Mouse (Mus musculus) CH12.LX (cell line): ENCODE results near the gene Pex3. TPM values are rescaled to one million over a fixed set of nuclear protein-coding genes. Genes with fewer than 3 reads are reported as not detected.

ENCODE experiments used
- DNase-seq: peaks from one replicate; pipeline ENCODE4 v3.0.0-alpha.2; 2013; ENCODE audit errors: extremely low read depth
- H3K27ac ChIP-seq: 2 replicates; pipeline ENCODE4 v1.5.1; 2012; ENCODE audit warnings: low read depth, mild to moderate bottlenecking, control low read depth, moderate library complexity; ENCODE audit not compliant: insufficient read depth
- H3K27me3 ChIP-seq: replicated peaks from 2 replicates; pipeline ENCODE3; 2012; ENCODE audit warnings: inconsistent platforms
- H3K36me3 ChIP-seq, 2 experiments: replicated peaks in 1 of 2; 2 replicates each; pipeline versions ENCODE3 to v1.6.1; 2012; ENCODE audit warnings: inconsistent platforms in 1 of 2, low read length in 1 of 2, mild to moderate bottlenecking in 1 of 2, mixed read lengths in 1 of 2, moderate library complexity in 1 of 2; ENCODE audit not compliant: control insufficient read depth in 1 of 2, insufficient read depth in 1 of 2
- H3K4me1 ChIP-seq, 2 experiments: 2 replicates each; pipeline ENCODE4 v1.6.1; 2012; ENCODE audit warnings: inconsistent platforms in 1 of 2, moderate library complexity in 1 of 2; ENCODE audit not compliant: insufficient read depth in 2 of 2, control insufficient read depth in 1 of 2
- H3K4me2 ChIP-seq: 2 replicates; pipeline ENCODE4 v1.6.1; 2012; ENCODE audit warnings: low read depth, mild to moderate bottlenecking, control low read depth; ENCODE audit not compliant: poor library complexity, insufficient read depth, severe bottlenecking
- H3K4me3 ChIP-seq, 3 experiments: fragments of 150-350 bp in 1 of 3; sonication (generic) in 1 of 3; replicated peaks in 1 of 3; 2 replicates each; pipeline versions ENCODE3 to v1.5.1; 2011 to 2012; ENCODE audit warnings: low read depth in 2 of 3, low read length in 2 of 3, mild to moderate bottlenecking in 2 of 3, moderate library complexity in 2 of 3, control low read depth in 1 of 3, improper control_type of control experiment in 1 of 3, inconsistent platforms in 1 of 3, mixed read lengths in 1 of 3; ENCODE audit not compliant: poor library complexity in 1 of 3
- H3K79me2 ChIP-seq: replicated peaks from 2 replicates; pipeline ENCODE4 v1.6.1; 2012; ENCODE audit warnings: mild to moderate bottlenecking, moderate library complexity; ENCODE audit not compliant: control insufficient read depth, poor library complexity, insufficient read depth, severe bottlenecking; ENCODE audit errors: extremely low read depth
- H3K9ac ChIP-seq: 2 replicates; pipeline ENCODE4 v1.6.1; 2012; ENCODE audit warnings: low read depth, mild to moderate bottlenecking, control low read depth, moderate library complexity; ENCODE audit not compliant: insufficient read depth
- H3K9me3 ChIP-seq: replicated peaks from 2 replicates; pipeline ENCODE3; 2012; ENCODE audit warnings: low read length, inconsistent platforms, mixed read lengths
- BHLHE40 ChIP-seq: IDR thresholded peaks from 2 replicates; pipeline ENCODE4 v1.6.1; 2011; ENCODE audit warnings: mild to moderate bottlenecking, low read depth, low read length, improper control_type of control experiment
- CHD2 ChIP-seq: IDR thresholded peaks from 2 replicates; pipeline ENCODE4 v1.6.1; 2011; ENCODE audit warnings: low read length, improper control_type of control experiment
- CTCF ChIP-seq, 2 experiments: IDR thresholded peaks in 1 of 2; conservative IDR thresholded peaks in 1 of 2; 2 replicates each; pipeline ENCODE4 v1.5.1; 2011 to 2012; ENCODE audit warnings: low read depth in 2 of 2, low read length in 2 of 2, improper control_type of control experiment in 1 of 2, inconsistent platforms in 1 of 2, mild to moderate bottlenecking in 1 of 2, moderate library complexity in 1 of 2
- ELF1 ChIP-seq: IDR thresholded peaks from 2 replicates; pipeline ENCODE4 v1.6.1; 2014; ENCODE audit warnings: low read depth, mild to moderate bottlenecking, inconsistent platforms, low read length, improper control_type of control experiment
- ETS1 ChIP-seq: conservative IDR thresholded peaks from 2 replicates; pipeline ENCODE4 v1.6.1; 2012; ENCODE audit warnings: low read depth, mild to moderate bottlenecking, inconsistent platforms, low read length, improper control_type of control experiment, moderate library complexity
- HCFC1 ChIP-seq: IDR thresholded peaks from 2 replicates; pipeline ENCODE4 v1.6.1; 2012; ENCODE audit warnings: low read depth, mild to moderate bottlenecking, inconsistent platforms, low read length, improper control_type of control experiment
- IRF4 ChIP-seq: IDR thresholded peaks from 2 replicates; pipeline ENCODE4 v1.6.1; 2014; ENCODE audit warnings: low read depth, mild to moderate bottlenecking, inconsistent platforms, low read length, improper control_type of control experiment
- JUND ChIP-seq: conservative IDR thresholded peaks from 2 replicates; pipeline ENCODE4 v1.6.1; 2011; ENCODE audit warnings: low read depth, low read length, improper control_type of control experiment
- KAT2A ChIP-seq: IDR thresholded peaks from 2 replicates; pipeline ENCODE4 v1.6.1; 2012; ENCODE audit warnings: low read length, improper control_type of control experiment, inconsistent platforms; ENCODE audit not compliant: insufficient replicate concordance
- MAZ ChIP-seq: IDR thresholded peaks from 2 replicates; pipeline ENCODE4 v1.6.1; 2012; ENCODE audit warnings: low read depth, mild to moderate bottlenecking, inconsistent platforms, low read length, improper control_type of control experiment, moderate library complexity
- MEF2A ChIP-seq: IDR thresholded peaks from 2 replicates; pipeline ENCODE4 v1.6.1; 2014; ENCODE audit warnings: low read depth, mild to moderate bottlenecking, inconsistent platforms, low read length, improper control_type of control experiment, borderline replicate concordance
- MXI1 ChIP-seq: IDR thresholded peaks from 2 replicates; pipeline ENCODE4 v1.6.1; 2011; ENCODE audit warnings: mild to moderate bottlenecking, low read depth, low read length, improper control_type of control experiment
- MYC ChIP-seq: IDR thresholded peaks from 2 replicates; pipeline ENCODE4 v1.6.1; 2011; ENCODE audit warnings: low read depth, mild to moderate bottlenecking, improper control_type of control experiment, low read length
- NELFE ChIP-seq: IDR thresholded peaks from 2 replicates; pipeline ENCODE4 v1.6.1; 2011; ENCODE audit warnings: low read depth, low read length, improper control_type of control experiment
- PAX5 ChIP-seq: IDR thresholded peaks from 2 replicates; pipeline ENCODE4 v1.6.1; 2012; ENCODE audit warnings: low read length, inconsistent platforms, mixed read lengths
- POLR2AphosphoS2 ChIP-seq: IDR thresholded peaks from 2 replicates; pipeline ENCODE4 v1.6.1; 2011; ENCODE audit warnings: low read depth, low read length, improper control_type of control experiment
- RAD21 ChIP-seq: IDR thresholded peaks from 2 replicates; pipeline ENCODE4 v1.6.1; 2011; ENCODE audit warnings: low read depth, mild to moderate bottlenecking, low read length, improper control_type of control experiment, moderate library complexity
- RCOR1 ChIP-seq: conservative IDR thresholded peaks from 2 replicates; pipeline ENCODE4 v1.6.1; 2012; ENCODE audit warnings: low read depth, mild to moderate bottlenecking, inconsistent platforms, low read length, improper control_type of control experiment
- SIN3A ChIP-seq: IDR thresholded peaks from 2 replicates; pipeline ENCODE4 v1.6.1; 2012; ENCODE audit warnings: low read length, improper control_type of control experiment, inconsistent platforms
- TCF12 ChIP-seq: IDR thresholded peaks from 2 replicates; pipeline ENCODE4 v1.6.1; 2014; ENCODE audit warnings: low read depth, mild to moderate bottlenecking, inconsistent platforms, low read length, improper control_type of control experiment
- UBTF ChIP-seq: IDR thresholded peaks from 2 replicates; pipeline ENCODE4 v1.6.1; 2012; ENCODE audit warnings: low read depth, mild to moderate bottlenecking, inconsistent platforms, low read length, improper control_type of control experiment, moderate library complexity
- ZC3H11A ChIP-seq: IDR thresholded peaks from 2 replicates; pipeline ENCODE4 v1.6.1; 2012; ENCODE audit warnings: low read depth, mild to moderate bottlenecking, inconsistent platforms, low read length, improper control_type of control experiment
- ZKSCAN1 ChIP-seq: IDR thresholded peaks from 2 replicates; pipeline ENCODE4 v1.6.1; 2012; ENCODE audit warnings: low read depth, inconsistent platforms, low read length, improper control_type of control experiment, borderline replicate concordance
- dilution Hi-C: fragments of 300-500 bp; cut with MboI; formaldehyde crosslinking; loops from 2 replicates; pipeline ENCODE4 v1.14.3; 2020; ENCODE audit warnings: low sequenced_read_pairs; ENCODE audit not compliant: extremely low pct_unique_long_range_greater_than_20kb, extremely low pct_ligation_motif_present
- in situ Hi-C: fragments of 300-500 bp; cut with MboI; formaldehyde crosslinking; loops from 3 replicates; pipeline ENCODE4 v1.14.3; 2019; ENCODE audit warnings: low sequenced_read_pairs, low pct_ligation_motif_present, low pct_unique_long_range_greater_than_20kb, mixed read lengths
- polyA plus RNA-seq: library from polyadenylated mRNA; unstranded; fragments of >175 nt; gene quantifications from 2 replicates; pipeline ENCODE4 v1.2.1, GENCODE M21; 2012; ENCODE audit warnings: low read depth; ENCODE audit not compliant: insufficient read length
- total RNA-seq, 2 experiments: library from RNA; depleted of rRNA; stranded (reverse); fragments of 300-350 nt in 1 of 2; fragments of >200 nt in 1 of 2; gene quantifications; 2 replicates each; pipeline ENCODE4 v1.2.3; 2012 to 2014

The Pex3 gene
- total and polyA plus RNA-seq, 3 experiments, result 14.6 to 34.9 (median 24.9) TPM

DNA sequence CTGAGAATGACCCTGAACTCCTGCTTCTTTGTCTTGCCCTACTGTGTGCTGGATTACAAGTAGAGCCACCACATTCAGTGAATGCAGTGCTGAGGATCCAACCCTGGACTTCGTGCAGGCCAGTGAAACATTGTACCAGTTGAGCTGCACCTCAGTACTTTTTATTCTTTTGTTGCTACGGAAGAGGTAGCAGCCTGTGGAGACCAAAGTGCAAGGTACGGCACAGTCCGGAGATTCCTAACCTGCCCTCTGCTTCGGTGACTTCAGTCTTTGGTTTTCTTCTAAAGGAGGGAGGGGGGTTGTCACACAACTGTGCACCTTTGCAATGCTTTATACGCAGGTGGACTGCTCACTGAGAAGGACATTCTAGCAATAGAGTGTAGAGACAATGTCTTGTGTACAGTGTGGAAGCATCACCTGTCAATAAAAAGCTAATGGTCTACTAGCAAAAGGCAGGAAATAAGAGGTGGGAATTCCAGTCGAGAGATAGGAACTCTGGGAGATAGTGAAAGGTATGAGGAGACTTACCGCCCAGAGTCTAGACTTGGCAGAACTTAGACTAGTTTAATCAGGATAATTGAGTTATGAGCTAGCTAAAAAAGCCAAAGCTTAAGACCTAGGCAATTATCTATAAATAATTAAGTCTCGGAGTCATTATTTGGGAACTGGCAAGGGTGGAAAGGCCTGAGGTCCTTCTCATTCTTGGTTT, 58.8 kb downstream of the Pex3 start:
- Histone ChIP-seq H3K9ac (no peak overlapping the region), H3K79me2 (no peaks in the 10 kb centered on the region), H3K9me3 (no peaks in the 10 kb centered on the region), H3K27me3 (no peaks in the 10 kb centered on the region), H3K4me3 (no peak overlapping the region), H3K4me1 (no peaks in the 10 kb centered on the region), H3K36me3 (no peaks in the 10 kb centered on the region), H3K4me2 (no peak overlapping the region), H3K27ac (no peak overlapping the region)
- no peak for DNase-seq
- TF ChIP-seq PAX5 (no peak), MEF2A (no peak), ETS1 (no peak), KAT2A (no peak), CTCF (conservative IDR thresholded peaks at IDR 0.05 in 1 of 2, IDR thresholded peaks at IDR 0.05 in 1 of 2; ENCODE audit: low read depth in 2 of 2, low read length in 2 of 2) (no peak), SIN3A (no peak), MYC (no peak), IRF4 (no peak), CHD2 (no peak), ELF1 (no peak), UBTF (no peak), HCFC1 (no peak), TCF12 (no peak), RAD21 (no peak), POLR2AphosphoS2 (no peak), NELFE (no peak), MAZ (no peak), JUND (no peak), BHLHE40 (no peak)
- dilution Hi-C loops (no loop called here), in situ Hi-C loops (no loop called here)

DNA sequence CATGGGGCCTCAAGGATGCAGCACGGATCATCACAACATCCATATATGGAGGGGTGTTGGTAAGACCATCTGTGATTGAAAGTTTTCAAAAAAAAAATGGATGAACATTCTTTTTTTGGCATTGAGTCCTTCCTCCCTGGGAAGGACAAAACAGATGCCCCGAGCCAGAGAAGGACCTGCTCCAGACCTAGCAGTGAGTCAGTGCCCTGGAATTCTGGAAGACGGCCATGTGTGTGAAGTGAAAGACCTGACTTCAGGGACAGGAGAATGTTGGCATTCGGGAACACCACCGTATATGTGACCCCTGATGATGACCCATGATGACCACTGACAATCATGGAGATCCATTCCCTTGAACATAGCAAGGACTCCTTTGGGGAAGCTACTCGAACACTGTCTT, 63.3 kb downstream of the Pex3 start:
- DNase-seq, result no peak
- Histone ChIP-seq H3K4me1 (no peaks in the 10 kb centered on the region), H3K9me3 (no peaks in the 10 kb centered on the region), H3K4me2 (no peak overlapping the region), H3K36me3 (no peaks in the 10 kb centered on the region), H3K27ac (no peak overlapping the region), H3K27me3 (no peaks in the 10 kb centered on the region), H3K9ac (no peak overlapping the region), H3K4me3 (no peak overlapping the region), H3K79me2 (no peaks in the 10 kb centered on the region)
- dilution Hi-C loops, result no loop called here
- in situ Hi-C loops, result no loop called here
- TF ChIP-seq MAZ (no peak), MXI1 (no peak), ZKSCAN1 (no peak), MYC (no peak), RCOR1 (no peak), ZC3H11A (no peak), CTCF (conservative IDR thresholded peaks at IDR 0.05 in 1 of 2, IDR thresholded peaks at IDR 0.05 in 1 of 2; ENCODE audit: low read depth in 2 of 2, low read length in 2 of 2) (no peak), TCF12 (no peak), UBTF (no peak), CHD2 (no peak)
